ENCODE assay signal across 24 mouse cellular contexts in genomic region chrX:64080717-64081116, GRCm38 (mm10).
"Had no signal": no experiment of that assay in that cellular context is flagged by ENCODE, and none has a peak within 500 bp of the region (broad histone marks: within the 10 kb centered on the region; RNA-seq: fewer than 3 reads in every experiment).

No protein-coding gene starts in this region.

- H3K4me1 ChIP-seq: heart, embryonic 10.5 days; heart, embryonic 12.5 days; hindbrain, embryonic 10.5 days; hindbrain, embryonic 12.5 days; limb, embryonic 10.5 days; limb, embryonic 12.5 days; liver, embryonic 13.5 days had no signal

- H3K27me3 ChIP-seq: heart, embryonic 12.5 days; hindbrain, embryonic 12.5 days; limb, embryonic 12.5 days; liver, embryonic 13.5 days had no signal

- H3K27ac ChIP-seq: heart, embryonic 10.5 days; hindbrain, embryonic 10.5 days; hindbrain, embryonic 12.5 days; hindbrain, embryonic 14.5 days; layer of hippocampus, adult 2 months; left cerebral cortex, adult 2 months; limb, embryonic 10.5 days; limb, embryonic 12.5 days; liver, embryonic 13.5 days had no signal

- H3K4me2 ChIP-seq: heart, embryonic 12.5 days; hindbrain, embryonic 12.5 days; hindbrain, embryonic 14.5 days; limb, embryonic 12.5 days; liver, embryonic 11.5 days; liver, embryonic 13.5 days had no signal

- H3K9ac ChIP-seq: heart, embryonic 12.5 days; hindbrain, embryonic 12.5 days; hindbrain, embryonic 14.5 days; limb, embryonic 12.5 days; liver, embryonic 13.5 days had no signal

- H3K4me3 ChIP-seq: heart, embryonic 10.5 days; heart, embryonic 12.5 days; hindbrain, embryonic 10.5 days; hindbrain, embryonic 12.5 days; layer of hippocampus, adult 2 months; left cerebral cortex, adult 2 months; limb, embryonic 10.5 days; limb, embryonic 12.5 days; liver, embryonic 13.5 days had no signal

- DNase-seq: gastrocnemius, postnatal 36 days; heart, adult 18-20 months; heart, postnatal 10 days; heart, postnatal 4 days; kidney, adult 18-20 months; kidney, adult 8-10 months; kidney, postnatal 10 days; kidney, postnatal 25 days; kidney, postnatal 4 days; liver; liver, embryonic 13.5 days had no signal

- H3K36me3 ChIP-seq: heart, embryonic 10.5 days; heart, embryonic 12.5 days; hindbrain, embryonic 10.5 days; hindbrain, embryonic 12.5 days; limb, embryonic 10.5 days; limb, embryonic 12.5 days; liver, embryonic 13.5 days had no signal

- H3K9me3 ChIP-seq: heart, embryonic 10.5 days; hindbrain, embryonic 10.5 days; hindbrain, embryonic 12.5 days; limb, embryonic 10.5 days; limb, embryonic 12.5 days; liver, embryonic 13.5 days had no signal

- ATAC-seq: forebrain, embryonic 16.5 days; hindbrain, embryonic 16.5 days; inflammation-experienced regulatory T-cells, adult 6 months had no signal
